Mouse (Mus musculus) small intestine, adult 2 months (tissue): ENCODE data around the gene Hyal6. TPM values are rescaled to one million over a fixed set of nuclear protein-coding genes. Genes with fewer than 3 reads are reported as not detected.

Experiments
- H3K27ac ChIP-seq: fragments of 200-500 bp; 2 replicates; pipeline ENCODE4 v1.5.1; 2012; ENCODE audit warnings: low read depth, low read length, control low read depth, inconsistent platforms; ENCODE audit not compliant: insufficient read depth
- H3K27me3 ChIP-seq: fragments of 200-500 bp; 2 replicates; pipeline ENCODE4 v1.6.1; 2012; ENCODE audit warnings: mild to moderate bottlenecking, moderate library complexity, low read length, inconsistent platforms; ENCODE audit not compliant: control insufficient read depth, insufficient read depth
- H3K36me3 ChIP-seq: fragments of 200-500 bp; 2 replicates; pipeline ENCODE4 v1.6.1; 2012; ENCODE audit warnings: mild to moderate bottlenecking, low read length, control low read depth, inconsistent platforms; ENCODE audit not compliant: control insufficient read depth, insufficient read depth
- H3K4me1 ChIP-seq: fragments of 200-500 bp; 2 replicates; pipeline ENCODE4 v1.6.1; 2012; ENCODE audit warnings: low read length, inconsistent platforms, mixed read lengths; ENCODE audit not compliant: control insufficient read depth, insufficient read depth, insufficient read length
- H3K4me3 ChIP-seq: fragments of 200-500 bp; 2 replicates; pipeline ENCODE4 v1.5.1; 2012; ENCODE audit warnings: low read depth, mild to moderate bottlenecking, control low read depth, inconsistent platforms, low read length, moderate library complexity
- CTCF ChIP-seq: fragments of 200-500 bp; IDR thresholded peaks from 2 replicates; pipeline ENCODE4 v1.5.1; 2012; ENCODE audit warnings: low read depth, mild to moderate bottlenecking, control low read depth, inconsistent platforms, low read length, moderate library complexity, mixed read lengths; ENCODE audit not compliant: insufficient replicate concordance, insufficient read length; ENCODE audit errors: extremely low read depth
- POLR2A ChIP-seq: fragments of 200-500 bp; IDR thresholded peaks from 2 replicates; pipeline ENCODE4 v1.6.1; 2012; ENCODE audit warnings: low read depth, mild to moderate bottlenecking, control low read depth, inconsistent platforms, low read length, moderate library complexity
- WGBS: fragments of 180-500 bp; shearing (Covaris S2); methylation state at CpG from one replicate; pipeline ENCODE4 v1.1.7; 2018; 5-methylcytosine and 5-hydroxymethylcytosine counted together
- polyA plus RNA-seq: library from polyadenylated mRNA; depleted of rRNA; stranded (reverse); fragments of >200 nt; gene quantifications from 2 replicates; pipeline ENCODE4 v1.2.3, GENCODE M21; 2012

Gene Hyal6
- polyA plus RNA-seq, 1 experiment = not detected

- no peaks in the 10 kb centered on the region for H3K27me3 ChIP-seq
- H3K4me3 ChIP-seq = no peak overlapping the region
- 12% methylated on average over 13 of the region's 13 CpGs for WGBS
- no peaks in the 10 kb centered on the region for H3K4me1 ChIP-seq
- H3K27ac ChIP-seq = no peak overlapping the region
- TF ChIP-seq CTCF (no peak), POLR2A (no peak)
- H3K36me3 ChIP-seq = no peaks in the 10 kb centered on the region
Observed at GRCm38 (mm10) chr6:24721317-24722099, 11.5 kb upstream of the Hyal6 start.

GRCm38 (mm10) chr6:24728130-24728529 is 4.9 kb upstream of the Hyal6 start:
- H3K27ac ChIP-seq = no peak overlapping the region
- WGBS = 65% methylated on average over 1 of the region's 1 CpGs
- no peaks in the 10 kb centered on the region for H3K4me1 ChIP-seq
- H3K4me3 ChIP-seq = no peak overlapping the region
- TF ChIP-seq CTCF = no peak
- no peak for TF ChIP-seq POLR2A
- no peaks in the 10 kb centered on the region for H3K27me3 ChIP-seq
- no peaks in the 10 kb centered on the region for H3K36me3 ChIP-seq

GRCm38 (mm10) chr6:24734565-24734964 is 1.5 kb downstream of the Hyal6 start:
- TF ChIP-seq POLR2A (no peak), CTCF (no peak)
- Histone ChIP-seq H3K36me3 (no peaks in the 10 kb centered on the region), H3K27ac (no peak overlapping the region), H3K4me1 (no peaks in the 10 kb centered on the region), H3K4me3 (no peak overlapping the region), H3K27me3 (no peaks in the 10 kb centered on the region; the same call in 1 of the 2 replicates)
- 77% methylated on average over 6 of the region's 6 CpGs for WGBS

GRCm38 (mm10) chr6:24748029-24748428 is 15.0 kb downstream of the Hyal6 start, which contains the start of gene Hyal4:
Gene Hyal4 (plus strand): TSS chr6:24748329.
- TF ChIP-seq CTCF = no peak
- no peak for TF ChIP-seq POLR2A
- no peak within 1 kb of the TSS for H3K4me3 ChIP-seq
- H3K27me3 ChIP-seq = no peaks in the 10 kb centered on the region
- WGBS = 73% methylated on average over 4 of the region's 4 CpGs
- H3K36me3 ChIP-seq = no peaks in the 10 kb centered on the region
- no peaks in the 10 kb centered on the region for H3K4me1 ChIP-seq
- H3K27ac ChIP-seq = no peak within 1 kb of the TSS

- Histone ChIP-seq H3K4me1 (no peaks in the 10 kb centered on the region), H3K27me3 (no peaks in the 10 kb centered on the region), H3K4me3 (no peak overlapping the region), H3K27ac (no peak overlapping the region), H3K36me3 (no peaks in the 10 kb centered on the region)
- WGBS = 87% methylated on average over 3 of the region's 3 CpGs
- TF ChIP-seq POLR2A = no peak
- TF ChIP-seq CTCF = no peak
Observed at GRCm38 (mm10) chr6:24759281-24759680, 26.2 kb downstream of the Hyal6 start.

GRCm38 (mm10) chr6:24766261-24766660 is 33.2 kb downstream of the Hyal6 start:
- no peaks in the 10 kb centered on the region for H3K27me3 ChIP-seq
- no peaks in the 10 kb centered on the region for H3K36me3 ChIP-seq
- 91% methylated on average over 2 of the region's 2 CpGs for WGBS
- H3K4me3 ChIP-seq = no peak overlapping the region
- no peaks in the 10 kb centered on the region for H3K4me1 ChIP-seq
- no peak overlapping the region for H3K27ac ChIP-seq
- TF ChIP-seq POLR2A (no peak), CTCF (no peak)

GRCm38 (mm10) chr6:24779182-24779581 is 46.1 kb downstream of the Hyal6 start:
- no peaks in the 10 kb centered on the region for H3K27me3 ChIP-seq
- 51% methylated on average over 2 of the region's 2 CpGs for WGBS
- TF ChIP-seq CTCF (no peak), POLR2A (no peak)
- H3K27ac ChIP-seq = no peak overlapping the region
- no peaks in the 10 kb centered on the region for H3K4me1 ChIP-seq
- H3K36me3 ChIP-seq = no peaks in the 10 kb centered on the region
- H3K4me3 ChIP-seq = no peak overlapping the region
